Mouse (Mus musculus) brain, embryonic 18.5 days (tissue): ENCODE measurements around the gene Acsm3.
"Not testable (repeated sequence)": the region's sequence is repeated elsewhere in the genome, so short reads cannot be mapped to it uniquely, and the experiment has no call there.

Experiments
- DNase-seq: peaks from one replicate; pipeline ENCODE4 v3.0.0-alpha.2; 2012; ENCODE audit warnings: low read depth, low spot score

The Acsm3 gene

GRCm38 (mm10) chr7:119760527-119760951, at the start of gene Acsm3:
Gene Acsm3, plus strand, starts transcription at chr7:119760923.
- DNase-seq, result no peak

GRCm38 (mm10) chr7:119714111-119714510, 46.6 kb upstream of the Acsm3 start:
- DNase-seq, result no peak

GRCm38 (mm10) chr7:119720253-119720946, 40.3 kb upstream of the Acsm3 start, which contains the start of gene Thumpd1:
Gene Thumpd1, minus strand, starts transcription at chr7:119720798.
- DNase-seq, result peak; percentile 82

GRCm38 (mm10) chr7:119720947-119721310, 39.8 kb upstream of the Acsm3 start:
- no peak for DNase-seq

- DNase-seq, result no peak
Observed at GRCm38 (mm10) chr7:119727621-119728020, 33.1 kb upstream of the Acsm3 start.

GRCm38 (mm10) chr7:119731262-119731661, 29.5 kb upstream of the Acsm3 start:
- not testable (repeated sequence) for DNase-seq

- DNase-seq, result no peak
Observed at GRCm38 (mm10) chr7:119738877-119739276, 21.8 kb upstream of the Acsm3 start.

- DNase-seq, result not testable (repeated sequence)
Observed at GRCm38 (mm10) chr7:119739798-119740468, 20.8 kb upstream of the Acsm3 start.

- no peak for DNase-seq
Observed at GRCm38 (mm10) chr7:119744321-119744720, 16.4 kb upstream of the Acsm3 start.

- DNase-seq, result no peak
Observed at GRCm38 (mm10) chr7:119745869-119746268, 14.9 kb upstream of the Acsm3 start.

GRCm38 (mm10) chr7:119748761-119749160, 12.0 kb upstream of the Acsm3 start:
- DNase-seq, result no peak

- DNase-seq, result no peak
Observed at GRCm38 (mm10) chr7:119749942-119750341, 10.8 kb upstream of the Acsm3 start.

- DNase-seq, result no peak
Observed at GRCm38 (mm10) chr7:119753696-119754095, 7.0 kb upstream of the Acsm3 start.

GRCm38 (mm10) chr7:119762166-119762697, 1.5 kb downstream of the Acsm3 start:
- DNase-seq, result no peak

GRCm38 (mm10) chr7:119764377-119764776, 3.7 kb downstream of the Acsm3 start:
- DNase-seq, result no peak

GRCm38 (mm10) chr7:119766996-119767395, 6.3 kb downstream of the Acsm3 start:
- no peak for DNase-seq

GRCm38 (mm10) chr7:119769895-119770294, 9.2 kb downstream of the Acsm3 start:
- no peak for DNase-seq

GRCm38 (mm10) chr7:119783453-119783852, 22.7 kb downstream of the Acsm3 start:
- no peak for DNase-seq

- DNase-seq, result no peak
Observed at GRCm38 (mm10) chr7:119784908-119785307, 24.2 kb downstream of the Acsm3 start.

GRCm38 (mm10) chr7:119789024-119789423, 28.3 kb downstream of the Acsm3 start:
- DNase-seq, result no peak

GRCm38 (mm10) chr7:119793586-119794250, 33.0 kb downstream of the Acsm3 start, which contains the start of the genes Rexo5 and Eri2:
Gene Rexo5, plus strand, starts transcription at chr7:119794006.
Gene Eri2, minus strand, starts transcription at chr7:119794058.
- peak; percentile 40 for DNase-seq

- no peak for DNase-seq
Observed at GRCm38 (mm10) chr7:119794251-119794638, 33.5 kb downstream of the Acsm3 start.
